Mouse (Mus musculus) kidney, embryonic 16.5 days (tissue): ENCODE measurements around the gene Eif2ak3. TPM values are rescaled to one million over a fixed set of nuclear protein-coding genes. Genes with fewer than 3 reads are reported as not detected.

Experiments
- ATAC-seq: fragments of 200-750 bp; cut with Nextera tagmentation; 2 replicates; pipeline ENCODE4 v1.8.0; 2017; ENCODE audit warnings: moderate TSS enrichment; ENCODE audit not compliant: low FRiP score, low TSS enrichment
- H3K27ac ChIP-seq: fragments of 300-500 bp; sonication (generic); 2 replicates; pipeline ENCODE4 v1.5.1; 2014; ENCODE audit warnings: low read length
- H3K27me3 ChIP-seq: fragments of 300-500 bp; sonication (generic); 2 replicates; pipeline ENCODE4 v1.6.1; 2014; ENCODE audit warnings: low read length, control low read depth, mixed read lengths; ENCODE audit not compliant: insufficient read depth
- H3K36me3 ChIP-seq: fragments of 300-500 bp; sonication (generic); 2 replicates; pipeline ENCODE4 v1.6.1; 2014; ENCODE audit warnings: low read length, control low read depth, mixed read lengths; ENCODE audit not compliant: insufficient read depth
- H3K4me1 ChIP-seq: fragments of 300-500 bp; sonication (generic); 2 replicates; pipeline ENCODE4 v1.6.1; 2014; ENCODE audit warnings: low read length, control low read depth, mixed read lengths; ENCODE audit not compliant: insufficient read depth
- H3K4me2 ChIP-seq: fragments of 300-500 bp; sonication (generic); replicated peaks from 2 replicates; pipeline ENCODE4 v1.6.1; 2014; ENCODE audit warnings: low read depth, low read length
- H3K4me3 ChIP-seq: fragments of 300-500 bp; sonication (generic); 2 replicates; pipeline ENCODE4 v1.5.1; 2014; ENCODE audit warnings: mild to moderate bottlenecking, low read length
- H3K9ac ChIP-seq: fragments of 300-500 bp; sonication (generic); replicated peaks from 2 replicates; pipeline ENCODE4 v1.6.1; 2014; ENCODE audit warnings: low read length
- H3K9me3 ChIP-seq: fragments of 300-500 bp; sonication (generic); 2 replicates; pipeline ENCODE4 v1.6.1; 2016; ENCODE audit warnings: low read length, control low read depth
- WGBS: fragments of 180-500 bp; shearing (Covaris S2); extraction: QIAGEN DNeasy Blood & Tissue Kit; methylation state at CpG from one replicate; pipeline ENCODE4 v1.1.7; 2014; 5-methylcytosine and 5-hydroxymethylcytosine counted together
- polyA plus RNA-seq: library from polyadenylated mRNA; unstranded; fragments of >200 nt; fragmentation: Nextera tagmentation; extraction: Ambion mirVana; gene quantifications from 2 replicates; pipeline ENCODE4 v1.2.1, GENCODE M21; 2015

Eif2ak3 gene
- polyA plus RNA-seq, 1 experiment from 2014 or later, result 11.9 TPM

- WGBS, result 50% methylated on average over 4 of the region's 4 CpGs
- H3K27ac ChIP-seq, result 0 out of 2 replicates have a peak overlapping the region, but pooled peaks have one; percentile 17
Measured at GRCm38 (mm10) chr6:70824987-70825337, 19.4 kb upstream of the Eif2ak3 start.

GRCm38 (mm10) chr6:70829451-70829850 lies 14.9 kb upstream of the Eif2ak3 start:
- no peak for ATAC-seq
- Histone ChIP-seq H3K4me1 (peaks cover under 1% of the 10 kb centered on the region; the same call in 1 of the 2 replicates), H3K4me3 (no peak overlapping the region), H3K9ac (no peak overlapping the region), H3K36me3 (no peaks in the 10 kb centered on the region), H3K27me3 (no peaks in the 10 kb centered on the region), H3K4me2 (no peak overlapping the region), H3K27ac (no peak overlapping the region), H3K9me3 (no peaks in the 10 kb centered on the region)
- 35% methylated on average over 2 of the region's 2 CpGs for WGBS

More at GRCm38 (mm10) chr6:70824987-70825337, 19.4 kb upstream of the Eif2ak3 start:
- Histone ChIP-seq H3K4me3 (peak overlapping the region; percentile 52), H3K36me3 (no peaks in the 10 kb centered on the region), H3K4me2 (peak overlapping the region; percentile 80), H3K9ac (peak overlapping the region; percentile 67), H3K4me1 (peaks cover 8% of the 10 kb centered on the region; the same call in 1 of the 2 replicates), H3K9me3 (no peaks in the 10 kb centered on the region), H3K27me3 (no peaks in the 10 kb centered on the region)
- ATAC-seq, result 0 out of 2 replicates have a peak, but pooled peaks have one; percentile 1

DNA sequence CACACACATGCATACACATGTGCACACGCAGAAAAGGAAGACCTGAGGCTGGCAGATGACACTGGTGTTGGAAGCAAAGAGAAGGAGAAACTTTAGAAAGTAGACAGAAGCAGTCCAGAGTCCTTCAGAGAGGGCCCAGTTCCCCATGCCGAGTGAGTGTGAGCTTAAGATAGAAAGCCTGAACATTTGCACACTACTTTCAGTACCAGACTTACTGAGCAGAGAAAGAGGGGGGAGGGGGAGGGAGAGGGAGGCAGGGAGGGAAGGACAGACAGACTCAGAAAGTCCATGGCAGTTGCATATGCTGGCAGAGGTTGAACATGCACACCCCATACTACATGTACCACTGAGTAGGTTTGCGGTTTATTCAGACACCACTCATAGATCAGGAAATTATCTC lies 13.8 kb upstream of the Eif2ak3 start:
- H3K36me3 ChIP-seq, result no peaks in the 10 kb centered on the region
- no peak overlapping the region for H3K27ac ChIP-seq
- H3K4me3 ChIP-seq, result no peak overlapping the region
- WGBS, result 85% methylated on average over 3 of the region's 3 CpGs
- no peaks in the 10 kb centered on the region for H3K4me1 ChIP-seq
- no peak for ATAC-seq
- no peaks in the 10 kb centered on the region for H3K27me3 ChIP-seq
- H3K4me2 ChIP-seq, result no peak overlapping the region
- no peak overlapping the region for H3K9ac ChIP-seq
- H3K9me3 ChIP-seq, result no peaks in the 10 kb centered on the region

DNA sequence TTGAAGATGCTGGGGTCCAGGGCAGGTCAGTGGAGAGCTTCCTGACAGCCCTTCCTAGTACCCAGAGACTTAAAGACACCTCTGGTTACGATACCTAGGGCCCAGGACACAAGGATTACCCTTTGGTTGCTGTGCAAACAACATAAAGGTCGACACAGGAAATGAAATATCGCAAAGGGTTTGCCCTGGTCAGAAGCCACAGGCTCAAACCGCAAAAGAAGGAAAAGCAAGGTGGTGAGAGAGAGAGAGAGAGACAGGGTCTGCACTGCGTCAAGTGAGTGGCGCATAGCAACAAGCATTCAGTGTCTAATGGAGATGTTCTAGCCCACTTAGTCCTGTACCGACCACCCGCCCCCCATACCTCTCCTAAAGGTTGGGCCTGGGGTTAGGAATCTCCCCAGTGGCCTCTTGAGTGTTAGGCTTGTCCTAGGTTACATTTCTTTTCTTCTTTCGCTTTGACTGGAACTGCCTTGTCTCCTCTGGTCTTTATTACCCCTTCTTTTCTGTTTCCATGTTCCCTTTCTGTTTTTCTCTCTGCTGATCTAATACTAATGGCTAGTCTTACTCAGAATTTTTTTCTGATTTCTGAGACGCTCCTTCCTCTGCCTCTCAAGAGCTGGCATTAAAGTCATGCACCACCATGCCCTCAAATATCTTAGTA lies 13.0 kb upstream of the Eif2ak3 start:
- WGBS, result 68% methylated on average over 10 of the region's 10 CpGs
- no peak overlapping the region for H3K27ac ChIP-seq
- no peaks in the 10 kb centered on the region for H3K9me3 ChIP-seq
- H3K36me3 ChIP-seq, result no peaks in the 10 kb centered on the region
- no peak for ATAC-seq
- no peak overlapping the region for H3K4me3 ChIP-seq
- H3K9ac ChIP-seq, result no peak overlapping the region
- no peaks in the 10 kb centered on the region for H3K27me3 ChIP-seq
- no peak overlapping the region for H3K4me2 ChIP-seq
- no peaks in the 10 kb centered on the region for H3K4me1 ChIP-seq

GRCm38 (mm10) chr6:70837297-70837696 lies 7.0 kb upstream of the Eif2ak3 start:
- Histone ChIP-seq H3K27ac (no peak overlapping the region), H3K36me3 (no peaks in the 10 kb centered on the region), H3K4me2 (no peak overlapping the region), H3K9me3 (no peaks in the 10 kb centered on the region), H3K4me3 (no peak overlapping the region), H3K4me1 (no peaks in the 10 kb centered on the region), H3K27me3 (no peaks in the 10 kb centered on the region), H3K9ac (no peak overlapping the region)
- no peak for ATAC-seq
- 85% methylated on average over 2 of the region's 2 CpGs for WGBS

DNA sequence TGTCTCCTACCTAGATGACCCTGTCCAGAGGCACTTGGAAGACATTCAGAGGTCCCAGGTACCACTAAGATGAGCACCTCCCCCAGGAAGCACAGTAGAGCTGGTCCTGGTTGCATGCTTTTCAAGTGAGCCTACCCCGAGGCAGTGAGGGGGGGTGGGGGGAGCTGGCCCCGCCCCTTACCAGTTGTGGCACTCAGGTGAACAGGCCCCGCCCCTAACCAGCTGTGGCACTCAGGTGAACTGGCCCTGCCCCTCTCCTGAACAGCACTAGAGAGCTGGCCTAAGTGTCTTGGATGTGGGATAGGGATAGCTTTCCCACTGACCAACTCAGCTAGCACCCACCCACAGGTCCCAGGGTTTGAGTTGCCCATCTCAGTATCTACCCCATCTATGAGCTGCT lies 5.8 kb upstream of the Eif2ak3 start:
- Histone ChIP-seq H3K4me2 (no peak overlapping the region), H3K27me3 (no peaks in the 10 kb centered on the region), H3K4me3 (no peak overlapping the region), H3K9ac (no peak overlapping the region), H3K27ac (no peak overlapping the region), H3K36me3 (no peaks in the 10 kb centered on the region), H3K4me1 (0 out of 2 replicates have a peak, but pooled peaks cover 3% of the 10 kb centered on the region), H3K9me3 (no peaks in the 10 kb centered on the region)
- peak; percentile 28; the same call in 1 of the 2 replicates for ATAC-seq
- WGBS, result 37% methylated on average over 3 of the region's 3 CpGs

DNA sequence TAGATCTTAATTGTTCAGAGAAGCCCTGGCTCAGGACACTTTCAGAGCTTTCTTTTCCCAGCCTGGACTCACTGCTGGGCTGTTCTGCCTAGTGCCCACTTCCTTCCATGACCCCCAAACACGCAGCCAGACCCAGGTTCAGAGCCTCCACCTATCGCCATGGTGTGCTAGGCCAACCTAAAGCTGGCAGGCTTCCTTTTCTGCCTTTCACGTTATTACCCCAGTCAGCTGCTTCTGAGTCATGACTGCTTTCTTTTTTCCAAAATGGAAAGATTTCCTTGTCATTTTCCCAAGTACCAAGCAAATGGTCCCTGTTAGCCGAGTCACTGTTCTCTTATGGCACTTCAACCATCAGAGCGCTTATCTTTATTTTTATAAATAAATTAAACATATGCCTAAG lies 4.0 kb upstream of the Eif2ak3 start:
- Histone ChIP-seq H3K4me1 (0 out of 2 replicates have a peak, but pooled peaks cover 4% of the 10 kb centered on the region), H3K27ac (no peak overlapping the region), H3K36me3 (no peaks in the 10 kb centered on the region), H3K27me3 (no peaks in the 10 kb centered on the region), H3K4me3 (no peak overlapping the region), H3K9ac (no peak overlapping the region), H3K9me3 (no peaks in the 10 kb centered on the region), H3K4me2 (no peak overlapping the region)
- WGBS, result 72% methylated on average over 5 of the region's 5 CpGs
- no peak for ATAC-seq

GRCm38 (mm10) chr6:70842991-70843390 lies 1.3 kb upstream of the Eif2ak3 start:
- Histone ChIP-seq H3K27me3 (no peaks in the 10 kb centered on the region), H3K36me3 (no peaks in the 10 kb centered on the region), H3K4me2 (peak overlapping the region; percentile 63), H3K27ac (peak overlapping the region; percentile 85), H3K4me3 (peak overlapping the region; percentile 54; the same call in 1 of the 2 replicates), H3K4me1 (peaks cover 24% of the 10 kb centered on the region), H3K9me3 (no peaks in the 10 kb centered on the region), H3K9ac (0 out of 2 replicates have a peak overlapping the region, but pooled peaks have one; percentile 72)
- 60% methylated on average over 5 of the region's 5 CpGs for WGBS
- no peak for ATAC-seq

GRCm38 (mm10) chr6:70844896-70845646 lies 756 bp downstream of the Eif2ak3 start:
- 2% methylated on average over 38 of the region's 38 CpGs for WGBS
- ATAC-seq, result no peak
- H3K4me2 ChIP-seq, result peak overlapping the region; percentile 64
- H3K4me1 ChIP-seq, result peaks cover 28% of the 10 kb centered on the region
- peak overlapping the region; percentile 74 for H3K27ac ChIP-seq
- H3K9me3 ChIP-seq, result no peaks in the 10 kb centered on the region
- H3K4me3 ChIP-seq, result peak overlapping the region; percentile 85
- no peaks in the 10 kb centered on the region for H3K36me3 ChIP-seq
- peak overlapping the region; percentile 81 for H3K9ac ChIP-seq
- H3K27me3 ChIP-seq, result no peaks in the 10 kb centered on the region

- Histone ChIP-seq H3K9me3 (no peaks in the 10 kb centered on the region), H3K4me1 (peaks cover 28% of the 10 kb centered on the region), H3K36me3 (no peaks in the 10 kb centered on the region), H3K4me3 (no peak overlapping the region), H3K27me3 (no peaks in the 10 kb centered on the region), H3K9ac (peak overlapping the region; percentile 36; the same call in 1 of the 2 replicates), H3K4me2 (no peak overlapping the region), H3K27ac (peak overlapping the region; percentile 44)
- WGBS, result 38% methylated on average over 3 of the region's 3 CpGs
- no peak for ATAC-seq
Measured at GRCm38 (mm10) chr6:70847386-70847785, 3.1 kb downstream of the Eif2ak3 start.
